Mouse (Mus musculus) cortical plate, adult 2 months (tissue): ENCODE measurements around the gene Adamts3.

Experiments
- CTCF ChIP-seq: fragments of 200-500 bp; IDR thresholded peaks from 2 replicates; pipeline ENCODE4 v1.5.1; 2011; ENCODE audit warnings: mild to moderate bottlenecking, control low read depth, low read length; ENCODE audit not compliant: insufficient read depth; ENCODE audit errors: extremely low read depth
- POLR2A ChIP-seq: fragments of 200-500 bp; IDR thresholded peaks from 2 replicates; pipeline ENCODE4 v1.6.1; 2011; ENCODE audit warnings: mild to moderate bottlenecking, low read length, control low read depth; ENCODE audit not compliant: insufficient read depth; ENCODE audit errors: extremely low read depth

DNA sequence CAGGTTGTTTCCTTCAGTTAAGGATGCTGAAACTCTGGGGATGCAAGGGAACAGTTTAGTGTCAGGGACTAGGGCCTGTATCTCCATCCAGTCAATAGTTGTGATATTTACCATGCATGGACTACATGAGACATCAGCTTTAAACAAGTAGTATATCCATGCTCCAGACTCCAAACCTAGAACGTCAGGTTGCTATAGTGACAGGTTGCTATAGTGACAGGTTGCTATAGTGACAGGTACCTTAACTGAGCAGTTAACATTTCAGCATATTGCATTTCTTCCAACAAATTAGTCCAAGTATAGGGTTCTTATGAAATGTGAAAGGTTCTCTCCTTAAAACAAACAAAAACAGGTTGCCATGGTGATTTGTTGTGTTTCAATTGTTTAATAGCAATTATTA is 36.6 kb downstream of the Adamts3 start:
- TF ChIP-seq CTCF, result no peak
- no peak for TF ChIP-seq POLR2A
